Mouse (Mus musculus) CH12.LX (cell line): ENCODE measurements around the gene Pkn3. TPM values are rescaled to one million over a fixed set of nuclear protein-coding genes. Genes with fewer than 3 reads are reported as not detected.

ENCODE experiments used
- DNase-seq: peaks from one replicate; pipeline ENCODE4 v3.0.0-alpha.2; 2013; ENCODE audit errors: extremely low read depth
- H3K27ac ChIP-seq: 2 replicates; pipeline ENCODE4 v1.5.1; 2012; ENCODE audit warnings: low read depth, mild to moderate bottlenecking, control low read depth, moderate library complexity; ENCODE audit not compliant: insufficient read depth
- H3K27me3 ChIP-seq: replicated peaks from 2 replicates; pipeline ENCODE3; 2012; ENCODE audit warnings: inconsistent platforms
- H3K36me3 ChIP-seq, 2 experiments: replicated peaks in 1 of 2; 2 replicates each; pipeline versions ENCODE3 to v1.6.1; 2012; ENCODE audit warnings: inconsistent platforms in 1 of 2, low read length in 1 of 2, mild to moderate bottlenecking in 1 of 2, mixed read lengths in 1 of 2, moderate library complexity in 1 of 2; ENCODE audit not compliant: control insufficient read depth in 1 of 2, insufficient read depth in 1 of 2
- H3K4me1 ChIP-seq, 2 experiments: 2 replicates each; pipeline ENCODE4 v1.6.1; 2012; ENCODE audit warnings: inconsistent platforms in 1 of 2, moderate library complexity in 1 of 2; ENCODE audit not compliant: insufficient read depth in 2 of 2, control insufficient read depth in 1 of 2
- H3K4me2 ChIP-seq: 2 replicates; pipeline ENCODE4 v1.6.1; 2012; ENCODE audit warnings: low read depth, mild to moderate bottlenecking, control low read depth; ENCODE audit not compliant: poor library complexity, insufficient read depth, severe bottlenecking
- H3K4me3 ChIP-seq, 3 experiments: fragments of 150-350 bp in 1 of 3; sonication (generic) in 1 of 3; replicated peaks in 1 of 3; 2 replicates each; pipeline versions ENCODE3 to v1.5.1; 2011 to 2012; ENCODE audit warnings: low read depth in 2 of 3, low read length in 2 of 3, mild to moderate bottlenecking in 2 of 3, moderate library complexity in 2 of 3, control low read depth in 1 of 3, improper control_type of control experiment in 1 of 3, inconsistent platforms in 1 of 3, mixed read lengths in 1 of 3; ENCODE audit not compliant: poor library complexity in 1 of 3
- H3K79me2 ChIP-seq: replicated peaks from 2 replicates; pipeline ENCODE4 v1.6.1; 2012; ENCODE audit warnings: mild to moderate bottlenecking, moderate library complexity; ENCODE audit not compliant: control insufficient read depth, poor library complexity, insufficient read depth, severe bottlenecking; ENCODE audit errors: extremely low read depth
- H3K9ac ChIP-seq: 2 replicates; pipeline ENCODE4 v1.6.1; 2012; ENCODE audit warnings: low read depth, mild to moderate bottlenecking, control low read depth, moderate library complexity; ENCODE audit not compliant: insufficient read depth
- H3K9me3 ChIP-seq: replicated peaks from 2 replicates; pipeline ENCODE3; 2012; ENCODE audit warnings: low read length, inconsistent platforms, mixed read lengths
- BHLHE40 ChIP-seq: IDR thresholded peaks from 2 replicates; pipeline ENCODE4 v1.6.1; 2011; ENCODE audit warnings: mild to moderate bottlenecking, low read depth, low read length, improper control_type of control experiment
- CHD1 ChIP-seq: IDR thresholded peaks from 2 replicates; pipeline ENCODE4 v1.6.1; 2012; ENCODE audit warnings: low read depth, low read length, improper control_type of control experiment, inconsistent platforms
- CHD2 ChIP-seq: IDR thresholded peaks from 2 replicates; pipeline ENCODE4 v1.6.1; 2011; ENCODE audit warnings: low read length, improper control_type of control experiment
- CTCF ChIP-seq, 2 experiments: IDR thresholded peaks in 1 of 2; conservative IDR thresholded peaks in 1 of 2; 2 replicates each; pipeline ENCODE4 v1.5.1; 2011 to 2012; ENCODE audit warnings: low read depth in 2 of 2, low read length in 2 of 2, improper control_type of control experiment in 1 of 2, inconsistent platforms in 1 of 2, mild to moderate bottlenecking in 1 of 2, moderate library complexity in 1 of 2
- E2F4 ChIP-seq: IDR thresholded peaks from 2 replicates; pipeline ENCODE4 v1.6.1; 2011; ENCODE audit warnings: low read depth, low read length, improper control_type of control experiment; ENCODE audit not compliant: insufficient replicate concordance
- ELF1 ChIP-seq: IDR thresholded peaks from 2 replicates; pipeline ENCODE4 v1.6.1; 2014; ENCODE audit warnings: low read depth, mild to moderate bottlenecking, inconsistent platforms, low read length, improper control_type of control experiment
- EP300 ChIP-seq: IDR thresholded peaks from 2 replicates; pipeline ENCODE4 v1.6.1; 2011; ENCODE audit warnings: low read length, improper control_type of control experiment
- ETS1 ChIP-seq: conservative IDR thresholded peaks from 2 replicates; pipeline ENCODE4 v1.6.1; 2012; ENCODE audit warnings: low read depth, mild to moderate bottlenecking, inconsistent platforms, low read length, improper control_type of control experiment, moderate library complexity
- GABPA ChIP-seq: IDR thresholded peaks from 2 replicates; pipeline ENCODE4 v1.6.1; 2012; ENCODE audit warnings: low read depth, low read length, improper control_type of control experiment, inconsistent platforms; ENCODE audit not compliant: insufficient replicate concordance
- HCFC1 ChIP-seq: IDR thresholded peaks from 2 replicates; pipeline ENCODE4 v1.6.1; 2012; ENCODE audit warnings: low read depth, mild to moderate bottlenecking, inconsistent platforms, low read length, improper control_type of control experiment
- IRF4 ChIP-seq: IDR thresholded peaks from 2 replicates; pipeline ENCODE4 v1.6.1; 2014; ENCODE audit warnings: low read depth, mild to moderate bottlenecking, inconsistent platforms, low read length, improper control_type of control experiment
- JUN ChIP-seq: IDR thresholded peaks from 2 replicates; pipeline ENCODE4 v1.6.1; 2011; ENCODE audit warnings: low read depth, mild to moderate bottlenecking, low read length, improper control_type of control experiment, moderate library complexity; ENCODE audit not compliant: insufficient read depth
- JUND ChIP-seq: conservative IDR thresholded peaks from 2 replicates; pipeline ENCODE4 v1.6.1; 2011; ENCODE audit warnings: low read depth, low read length, improper control_type of control experiment
- KAT2A ChIP-seq: IDR thresholded peaks from 2 replicates; pipeline ENCODE4 v1.6.1; 2012; ENCODE audit warnings: low read length, improper control_type of control experiment, inconsistent platforms; ENCODE audit not compliant: insufficient replicate concordance
- MAFK ChIP-seq: IDR thresholded peaks from 2 replicates; pipeline ENCODE4 v1.6.1; 2011; ENCODE audit warnings: low read length, improper control_type of control experiment; ENCODE audit not compliant: insufficient replicate concordance
- MAX ChIP-seq: IDR thresholded peaks from 2 replicates; pipeline ENCODE4 v1.6.1; 2011; ENCODE audit warnings: low read length, improper control_type of control experiment
- MAZ ChIP-seq: IDR thresholded peaks from 2 replicates; pipeline ENCODE4 v1.6.1; 2012; ENCODE audit warnings: low read depth, mild to moderate bottlenecking, inconsistent platforms, low read length, improper control_type of control experiment, moderate library complexity
- MEF2A ChIP-seq: IDR thresholded peaks from 2 replicates; pipeline ENCODE4 v1.6.1; 2014; ENCODE audit warnings: low read depth, mild to moderate bottlenecking, inconsistent platforms, low read length, improper control_type of control experiment, borderline replicate concordance
- MXI1 ChIP-seq: IDR thresholded peaks from 2 replicates; pipeline ENCODE4 v1.6.1; 2011; ENCODE audit warnings: mild to moderate bottlenecking, low read depth, low read length, improper control_type of control experiment
- MYC ChIP-seq: IDR thresholded peaks from 2 replicates; pipeline ENCODE4 v1.6.1; 2011; ENCODE audit warnings: low read depth, mild to moderate bottlenecking, improper control_type of control experiment, low read length
- NELFE ChIP-seq: IDR thresholded peaks from 2 replicates; pipeline ENCODE4 v1.6.1; 2011; ENCODE audit warnings: low read depth, low read length, improper control_type of control experiment
- NRF1 ChIP-seq: IDR thresholded peaks from 2 replicates; pipeline ENCODE4 v1.6.1; 2014; ENCODE audit warnings: low read depth, mild to moderate bottlenecking, inconsistent platforms, low read length, improper control_type of control experiment, moderate library complexity
- PAX5 ChIP-seq: IDR thresholded peaks from 2 replicates; pipeline ENCODE4 v1.6.1; 2012; ENCODE audit warnings: low read length, inconsistent platforms, mixed read lengths
- POLR2A ChIP-seq: IDR thresholded peaks from 2 replicates; pipeline ENCODE4 v1.6.1; 2011; ENCODE audit warnings: low read depth, mild to moderate bottlenecking, improper control_type of control experiment, low read length
- POLR2AphosphoS2 ChIP-seq: IDR thresholded peaks from 2 replicates; pipeline ENCODE4 v1.6.1; 2011; ENCODE audit warnings: low read depth, low read length, improper control_type of control experiment
- RAD21 ChIP-seq: IDR thresholded peaks from 2 replicates; pipeline ENCODE4 v1.6.1; 2011; ENCODE audit warnings: low read depth, mild to moderate bottlenecking, low read length, improper control_type of control experiment, moderate library complexity
- RCOR1 ChIP-seq: conservative IDR thresholded peaks from 2 replicates; pipeline ENCODE4 v1.6.1; 2012; ENCODE audit warnings: low read depth, mild to moderate bottlenecking, inconsistent platforms, low read length, improper control_type of control experiment
- SIN3A ChIP-seq: IDR thresholded peaks from 2 replicates; pipeline ENCODE4 v1.6.1; 2012; ENCODE audit warnings: low read length, improper control_type of control experiment, inconsistent platforms
- SMC3 ChIP-seq: IDR thresholded peaks from 2 replicates; pipeline ENCODE4 v1.6.1; 2011; ENCODE audit warnings: low read depth, low read length, improper control_type of control experiment
- TBP ChIP-seq: conservative IDR thresholded peaks from 2 replicates; pipeline ENCODE4 v1.6.1; 2011; ENCODE audit warnings: low read depth, low read length, improper control_type of control experiment
- TCF12 ChIP-seq: IDR thresholded peaks from 2 replicates; pipeline ENCODE4 v1.6.1; 2014; ENCODE audit warnings: low read depth, mild to moderate bottlenecking, inconsistent platforms, low read length, improper control_type of control experiment
- UBTF ChIP-seq: IDR thresholded peaks from 2 replicates; pipeline ENCODE4 v1.6.1; 2012; ENCODE audit warnings: low read depth, mild to moderate bottlenecking, inconsistent platforms, low read length, improper control_type of control experiment, moderate library complexity
- USF1 ChIP-seq: IDR thresholded peaks from 2 replicates; pipeline ENCODE4 v1.6.1; 2014; ENCODE audit warnings: low read depth, mild to moderate bottlenecking, inconsistent platforms, low read length, improper control_type of control experiment
- USF2 ChIP-seq: conservative IDR thresholded peaks from 2 replicates; pipeline ENCODE4 v1.6.1; 2011; ENCODE audit warnings: low read depth, low read length, improper control_type of control experiment
- ZC3H11A ChIP-seq: IDR thresholded peaks from 2 replicates; pipeline ENCODE4 v1.6.1; 2012; ENCODE audit warnings: low read depth, mild to moderate bottlenecking, inconsistent platforms, low read length, improper control_type of control experiment
- ZKSCAN1 ChIP-seq: IDR thresholded peaks from 2 replicates; pipeline ENCODE4 v1.6.1; 2012; ENCODE audit warnings: low read depth, inconsistent platforms, low read length, improper control_type of control experiment, borderline replicate concordance
- ZMIZ1 ChIP-seq: IDR thresholded peaks from 2 replicates; pipeline ENCODE4 v1.6.1; 2012; ENCODE audit warnings: low read depth, mild to moderate bottlenecking, inconsistent platforms, low read length, improper control_type of control experiment
- ZNF384 ChIP-seq: IDR thresholded peaks from 2 replicates; pipeline ENCODE4 v1.6.1; 2012; ENCODE audit warnings: low read depth, low read length, improper control_type of control experiment, inconsistent platforms
- dilution Hi-C: fragments of 300-500 bp; cut with MboI; formaldehyde crosslinking; loops from 2 replicates; pipeline ENCODE4 v1.14.3; 2020; ENCODE audit warnings: low sequenced_read_pairs; ENCODE audit not compliant: extremely low pct_unique_long_range_greater_than_20kb, extremely low pct_ligation_motif_present
- in situ Hi-C: fragments of 300-500 bp; cut with MboI; formaldehyde crosslinking; loops from 3 replicates; pipeline ENCODE4 v1.14.3; 2019; ENCODE audit warnings: low sequenced_read_pairs, low pct_ligation_motif_present, low pct_unique_long_range_greater_than_20kb, mixed read lengths
- polyA plus RNA-seq: library from polyadenylated mRNA; unstranded; fragments of >175 nt; gene quantifications from 2 replicates; pipeline ENCODE4 v1.2.1, GENCODE M21; 2012; ENCODE audit warnings: low read depth; ENCODE audit not compliant: insufficient read length
- total RNA-seq, 2 experiments: library from RNA; depleted of rRNA; stranded (reverse); fragments of 300-350 nt in 1 of 2; fragments of >200 nt in 1 of 2; gene quantifications; 2 replicates each; pipeline ENCODE4 v1.2.3; 2012 to 2014

Gene Pkn3
- total and polyA plus RNA-seq, 3 experiments: 4.7 to 8.3 (median 6.7) TPM

DNA sequence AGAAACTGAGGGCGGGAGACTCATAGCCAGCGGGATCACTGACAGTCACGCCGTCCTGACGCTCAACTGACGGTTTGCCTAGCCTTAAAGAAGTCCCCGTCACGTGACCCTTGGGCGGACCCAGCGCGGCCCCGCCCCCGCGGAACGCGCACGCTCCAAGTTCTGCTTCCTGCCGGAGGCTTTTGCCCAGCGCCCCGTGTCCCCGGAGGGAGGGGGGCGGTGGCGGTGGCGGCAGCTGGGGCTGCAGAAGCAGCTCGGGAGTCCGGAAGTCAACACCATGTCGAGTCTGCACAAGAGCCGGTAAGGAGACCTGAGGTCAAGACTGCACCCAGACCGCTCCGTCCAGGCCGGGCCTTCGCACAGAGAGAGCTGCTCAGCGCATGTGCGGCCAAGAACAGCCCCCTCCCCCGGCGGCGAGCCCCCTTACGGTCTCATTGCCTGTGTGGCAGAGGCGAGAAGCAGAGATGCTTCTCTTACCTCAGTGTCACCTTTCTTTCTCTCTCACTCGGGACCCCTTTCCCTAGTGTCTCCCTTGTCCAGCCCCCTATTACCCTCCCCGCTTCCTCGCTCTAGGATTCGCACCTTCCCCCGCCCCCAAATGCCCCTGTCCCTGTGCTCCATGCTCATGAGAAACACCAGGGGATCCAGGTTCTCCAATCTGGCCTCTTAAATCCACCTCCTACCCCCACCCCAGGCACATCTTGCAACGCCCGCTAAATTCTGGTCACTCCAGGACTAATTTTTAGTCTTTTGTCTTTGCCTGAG, 56.3 kb downstream of the Pkn3 start, which contains the start of gene Tbc1d13:
TSS of gene Tbc1d13 (plus strand) at position 134 of the 765 bp plus-strand sequence.
- Histone ChIP-seq H3K4me3 (peak within 1 kb of the TSS; percentile 75 to 93 (median 76)), H3K4me1 (peaks cover 0 to 24% of the 10 kb centered on the region in 2 experiments; a peak in 2 of 4 replicates), H3K27me3 (no peaks in the 10 kb centered on the region), H3K9ac (peak within 1 kb of the TSS; percentile 76), H3K4me2 (peak within 1 kb of the TSS; percentile 85), H3K36me3 (peaks cover 8 to 34% of the 10 kb centered on the region in 2 experiments), H3K9me3 (no peaks in the 10 kb centered on the region), H3K79me2 (no peaks in the 10 kb centered on the region), H3K27ac (no peak within 1 kb of the TSS)
- dilution Hi-C loops (no loop called here), in situ Hi-C loops (no loop called here)
- DNase-seq: peak; percentile 96
- TF ChIP-seq MAX: peak; percentile 97
- TF ChIP-seq IRF4: peak; percentile 32; the same call in 1 of the 2 replicates
- peak; percentile 99 for TF ChIP-seq USF1
- peak; percentile 98 for TF ChIP-seq MAZ
- peak; percentile 86 for TF ChIP-seq HCFC1
- peak; percentile 98 for TF ChIP-seq NELFE
- TF ChIP-seq ELF1: peak; percentile 88
- TF ChIP-seq TCF12: peak; percentile 86
- TF ChIP-seq GABPA: no peak
- TF ChIP-seq RCOR1: no peak
- TF ChIP-seq UBTF: no peak
- peak; percentile 96 for TF ChIP-seq POLR2AphosphoS2
- TF ChIP-seq BHLHE40: peak; percentile 98
- TF ChIP-seq ETS1: peak; percentile 39; the same call in 1 of the 2 replicates
- peak; percentile 98 for TF ChIP-seq USF2
- TF ChIP-seq TBP: peak; percentile 97
- no peak for TF ChIP-seq JUN
- TF ChIP-seq E2F4: no peak
- TF ChIP-seq MXI1: peak; percentile 94
- TF ChIP-seq EP300: no peak
- no peak for TF ChIP-seq SMC3
- no peak for TF ChIP-seq ZC3H11A
- no peak for TF ChIP-seq CHD1
- TF ChIP-seq CTCF (conservative IDR thresholded peaks at IDR 0.05 in 1 of 2, IDR thresholded peaks at IDR 0.05 in 1 of 2; ENCODE audit: low read depth in 2 of 2, low read length in 2 of 2): no peak
- no peak for TF ChIP-seq MAFK
- TF ChIP-seq KAT2A: no peak
- peak; percentile 77; the same call in 1 of the 2 replicates for TF ChIP-seq MYC
- peak; percentile 75 for TF ChIP-seq MEF2A
- no peak for TF ChIP-seq PAX5
- peak; percentile 80 for TF ChIP-seq NRF1
- no peak for TF ChIP-seq ZNF384
- no peak for TF ChIP-seq ZKSCAN1
- peak; percentile 99 for TF ChIP-seq POLR2A
- no peak for TF ChIP-seq JUND
- no peak for TF ChIP-seq RAD21
- TF ChIP-seq CHD2: no peak
- TF ChIP-seq SIN3A: peak; percentile 98
- peak; percentile 95 for TF ChIP-seq ZMIZ1
